Mouse (Mus musculus): ENCODE measurements at regions not wholly inside any gene's neighbourhood (a gene's known extent, or its start where the extent isn't known, plus 50 kb on each side); places are given as distances from the start of the nearest gene placed in this dataset.
"Not testable (repeated sequence)": the region's sequence is repeated elsewhere in the genome, so short reads cannot be mapped to it uniquely, and the experiment has no call there.

GRCm38 (mm10) chr16:15185714-15186113, 131.5 kb upstream of the Gm21897 start:
- H3K9ac ChIP-seq (ENCODE audit: control insufficient read depth, low read depth, low read length, poor library complexity, severe bottlenecking), result no peak overlapping the region

GRCm38 (mm10) chr16:15194926-15195711, 122.1 kb upstream of the Gm21897 start:
- Histone ChIP-seq H3K9me3 (replicated peaks; ENCODE audit: insufficient read depth, low read length) (no peaks in the 10 kb centered on the region), H3K79me2 (ENCODE audit: control insufficient read depth, insufficient read depth, low read length, poor library complexity) (no peaks in the 10 kb centered on the region), H3K27me3 (ENCODE audit: control insufficient read depth in 1 of 2, insufficient read depth in 2 of 2, low read length in 2 of 2) (no peaks in the 10 kb centered on the region), H3K9ac (ENCODE audit: control insufficient read depth, low read depth, low read length, poor library complexity, severe bottlenecking) (no peak overlapping the region), H3K27ac (ENCODE audit: control insufficient read depth, low read depth, low read length) (no peak overlapping the region), H3K4me3 (ENCODE audit: control insufficient read depth in 1 of 2, insufficient read depth in 1 of 2, low read depth in 2 of 2, low read length in 2 of 2) (no peak overlapping the region), H3K36me3 (ENCODE audit: control insufficient read depth in 1 of 2, insufficient read depth in 2 of 2, low read length in 2 of 2) (no peaks in the 10 kb centered on the region), H3K4me1 (ENCODE audit: control insufficient read depth in 1 of 2, insufficient read depth in 2 of 2, low read length in 2 of 2) (no peaks in the 10 kb centered on the region)
- no peak for DNase-seq (ENCODE audit: low read depth, low spot score)
- TF ChIP-seq CHD2 (IDR thresholded peaks at IDR 0.05; ENCODE audit: low read length) (no peak), USF2 (IDR thresholded peaks at IDR 0.05; ENCODE audit: borderline replicate concordance in 1 of 2, insufficient read depth in 1 of 2, low read depth in 1 of 2, low read length in 2 of 2) (no peak)

More at GRCm38 (mm10) chr16:15185714-15186113, 131.5 kb upstream of the Gm21897 start:
- no peak for DNase-seq (ENCODE audit: low read depth, low spot score)
- no peaks in the 10 kb centered on the region for H3K27me3 ChIP-seq (ENCODE audit: control insufficient read depth in 1 of 2, insufficient read depth in 2 of 2, low read length in 2 of 2)
- H3K4me3 ChIP-seq (ENCODE audit: control insufficient read depth in 1 of 2, insufficient read depth in 1 of 2, low read depth in 2 of 2, low read length in 2 of 2), result no peak overlapping the region
- TF ChIP-seq ZNF384 (IDR thresholded peaks at IDR 0.05; ENCODE audit: low read depth, low read length), result no peak
- no peak for TF ChIP-seq ZC3H11A (IDR thresholded peaks at IDR 0.05; ENCODE audit: low read depth, low read length)
- no peak for TF ChIP-seq ZMIZ1 (IDR thresholded peaks at IDR 0.05; ENCODE audit: low read depth, low read length)
- no peak for TF ChIP-seq TCF12 (IDR thresholded peaks at IDR 0.05; ENCODE audit: low read depth, low read length)
- no peak for TF ChIP-seq JUND (IDR thresholded peaks at IDR 0.05; ENCODE audit: low read depth, low read length)
- TF ChIP-seq RAD21 (IDR thresholded peaks at IDR 0.05; ENCODE audit: low read depth, low read length), result no peak
- no peak for TF ChIP-seq NRF1 (IDR thresholded peaks at IDR 0.05; ENCODE audit: insufficient read depth, low read depth, low read length, poor library complexity, severe bottlenecking)
- TF ChIP-seq E2F4 (IDR thresholded peaks at IDR 0.05; ENCODE audit: borderline replicate concordance, low read depth, low read length), result no peak
- no peak for TF ChIP-seq CTCF (IDR thresholded peaks at IDR 0.05 in 2 of 3, conservative IDR thresholded peaks at IDR 0.05 in 1 of 3; ENCODE audit: control insufficient read depth in 1 of 3, insufficient read depth in 1 of 3, low read depth in 2 of 3, low read length in 3 of 3, poor library complexity in 1 of 3, severe bottlenecking in 1 of 3)
- H3K9me3 ChIP-seq (replicated peaks; ENCODE audit: insufficient read depth, low read length), result no peaks in the 10 kb centered on the region
- no peaks in the 10 kb centered on the region for H3K4me1 ChIP-seq (ENCODE audit: control insufficient read depth in 1 of 2, insufficient read depth in 2 of 2, low read length in 2 of 2)
- H3K27ac ChIP-seq (ENCODE audit: control insufficient read depth, low read depth, low read length), result no peak overlapping the region
- no peaks in the 10 kb centered on the region for H3K79me2 ChIP-seq (ENCODE audit: control insufficient read depth, insufficient read depth, low read length, poor library complexity)
- no peaks in the 10 kb centered on the region for H3K36me3 ChIP-seq (ENCODE audit: control insufficient read depth in 1 of 2, insufficient read depth in 2 of 2, low read length in 2 of 2)

DNA sequence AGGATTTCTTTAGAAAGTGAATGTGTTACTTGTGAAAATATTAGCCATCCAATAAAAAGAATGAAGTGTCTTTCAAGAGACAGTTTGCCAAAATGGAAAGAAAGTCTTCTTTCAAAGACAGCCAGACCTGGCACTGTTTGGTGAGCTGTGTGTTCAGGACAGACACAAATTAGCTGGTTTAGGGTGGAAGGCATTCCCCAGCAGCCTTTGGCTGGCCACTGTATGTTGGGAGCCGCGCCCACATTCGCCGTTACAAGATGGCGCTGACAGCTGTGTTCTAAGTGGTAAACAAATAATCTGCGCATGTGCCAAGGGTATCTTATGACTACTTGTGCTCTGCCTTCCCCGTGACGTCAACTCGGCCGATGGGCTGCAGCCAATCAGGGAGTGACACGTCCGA, 121.3 kb upstream of the Gm21897 start:
- H3K36me3 ChIP-seq (ENCODE audit: control insufficient read depth in 1 of 2, insufficient read depth in 2 of 2, low read length in 2 of 2); H3K4me1 ChIP-seq (ENCODE audit: control insufficient read depth in 1 of 2, insufficient read depth in 2 of 2, low read length in 2 of 2); H3K9me3 ChIP-seq (replicated peaks; ENCODE audit: insufficient read depth, low read length); H3K79me2 ChIP-seq (ENCODE audit: control insufficient read depth, insufficient read depth, low read length, poor library complexity); H3K27ac ChIP-seq (ENCODE audit: control insufficient read depth, low read depth, low read length); H3K27me3 ChIP-seq (ENCODE audit: control insufficient read depth in 1 of 2, insufficient read depth in 2 of 2, low read length in 2 of 2); H3K4me3 ChIP-seq (ENCODE audit: control insufficient read depth in 1 of 2, insufficient read depth in 1 of 2, low read depth in 2 of 2, low read length in 2 of 2); H3K9ac ChIP-seq (ENCODE audit: control insufficient read depth, low read depth, low read length, poor library complexity, severe bottlenecking); DNase-seq (ENCODE audit: low read depth, low spot score): not testable (repeated sequence)
